Comparison of ENCODE assay signal across 22 mouse cellular contexts in genomic region chr7:66238157-66238556, GRCm38 (mm10).
"Had no signal": no experiment of that assay in that cellular context is flagged by ENCODE, and none has a peak within 500 bp of the region (broad histone marks: within the 10 kb centered on the region; RNA-seq: fewer than 3 reads in every experiment).

No protein-coding gene starts in this region.

- ATAC-seq: forebrain, embryonic 13.5 days; forebrain, embryonic 14.5 days; forebrain, embryonic 15.5 days; forebrain, embryonic 16.5 days; forebrain, postnatal 0 days had no signal

- DNase-seq: cerebellum, adult 2 months; cerebellum, adult 8-10 months; cerebellum, adult 9-10 months; cerebellum, adult 9-11 months; cerebellum, postnatal 10 days; cerebellum, postnatal 14 days; cerebellum, postnatal 25 days; cerebellum, postnatal 36 days; embryo, embryonic 11 days; forebrain, postnatal 0 days; gastrocnemius, adult 2 months; gastrocnemius, postnatal 10 days; gastrocnemius, postnatal 14 days; gastrocnemius, postnatal 25 days; gastrocnemius, postnatal 36 days; heart, adult 11 months; heart, adult 18-20 months; heart, adult 2 months had no signal
